Mouse (Mus musculus) adrenal gland (tissue): Measurements from ENCODE around the gene Grk6.

Experiments used
- intact Hi-C: fragments of 180-260 bp; cut with DNase I; formaldehyde crosslinking; loops from one replicate; pipeline ENCODE4 v1.15.1; 2025
- long read RNA-seq, 2 experiments: library from polyadenylated mRNA; unstranded; transcript quantifications; one replicate each; pipeline ENCODE4 v2.0.0; 2020; ENCODE audit warnings: borderline replicate concordance in 1 of 2; ENCODE audit not compliant: insufficient replicate concordance in 1 of 2

The Grk6 gene
- long read RNA-seq, experiment 1, partial matches to known transcripts: 2 of 7 reads
- long read RNA-seq, experiment 1, other reads (novel, unspliced or antisense): 1 of 7 reads
- long read RNA-seq, experiment 2, partial matches to known transcripts: 2 of 7 reads
- long read RNA-seq, experiment 2, other reads (novel, unspliced or antisense): 2 of 7 reads

DNA sequence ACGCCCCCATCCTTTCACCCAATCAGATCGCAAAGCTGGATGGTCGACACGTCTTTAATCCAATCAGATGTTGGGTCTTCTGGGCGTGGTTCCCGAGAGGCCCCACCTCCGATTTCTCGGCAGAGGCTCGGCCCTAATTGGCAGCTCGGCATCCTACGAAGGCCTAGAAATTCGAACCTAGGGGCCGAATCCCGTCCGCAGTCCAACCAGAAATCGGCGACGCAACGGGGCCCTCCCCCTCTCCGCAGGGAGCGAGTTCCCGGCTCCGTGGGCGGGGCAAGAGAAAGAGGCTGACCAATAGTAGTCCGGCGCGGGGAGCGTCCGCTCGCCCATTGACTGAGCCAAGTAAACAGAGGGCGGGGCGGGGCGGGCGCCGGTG is at the start of gene Grk6:
Grk6 (plus strand) TSS at position 136 of the 379 bp plus-strand sequence.
- intact Hi-C loops: no loop called here

DNA sequence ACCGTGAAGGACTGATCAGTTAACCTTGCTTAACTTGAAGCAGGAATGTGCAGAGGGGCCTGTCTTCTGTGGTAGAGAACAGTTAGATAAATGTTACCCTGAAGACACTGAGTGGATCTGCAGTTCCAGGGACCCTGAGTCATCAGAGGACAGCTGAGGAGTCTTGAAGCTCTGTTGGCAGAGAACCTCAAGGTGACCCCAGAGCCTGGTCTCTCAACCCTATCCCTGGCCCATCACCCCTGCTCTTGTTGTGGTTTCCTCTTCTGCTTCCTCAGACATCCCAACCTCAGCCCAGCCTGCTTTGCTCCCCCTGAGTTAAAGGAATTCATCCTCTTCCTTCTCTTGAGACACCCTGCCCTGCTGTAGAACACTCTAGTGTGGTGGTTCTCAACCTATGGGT is 46.8 kb upstream of the Grk6 start, which contains the start of gene Slc34a1:
Slc34a1 (plus strand) TSS at position 100 of the 400 bp plus-strand sequence.
- intact Hi-C loops: no loop called here

DNA sequence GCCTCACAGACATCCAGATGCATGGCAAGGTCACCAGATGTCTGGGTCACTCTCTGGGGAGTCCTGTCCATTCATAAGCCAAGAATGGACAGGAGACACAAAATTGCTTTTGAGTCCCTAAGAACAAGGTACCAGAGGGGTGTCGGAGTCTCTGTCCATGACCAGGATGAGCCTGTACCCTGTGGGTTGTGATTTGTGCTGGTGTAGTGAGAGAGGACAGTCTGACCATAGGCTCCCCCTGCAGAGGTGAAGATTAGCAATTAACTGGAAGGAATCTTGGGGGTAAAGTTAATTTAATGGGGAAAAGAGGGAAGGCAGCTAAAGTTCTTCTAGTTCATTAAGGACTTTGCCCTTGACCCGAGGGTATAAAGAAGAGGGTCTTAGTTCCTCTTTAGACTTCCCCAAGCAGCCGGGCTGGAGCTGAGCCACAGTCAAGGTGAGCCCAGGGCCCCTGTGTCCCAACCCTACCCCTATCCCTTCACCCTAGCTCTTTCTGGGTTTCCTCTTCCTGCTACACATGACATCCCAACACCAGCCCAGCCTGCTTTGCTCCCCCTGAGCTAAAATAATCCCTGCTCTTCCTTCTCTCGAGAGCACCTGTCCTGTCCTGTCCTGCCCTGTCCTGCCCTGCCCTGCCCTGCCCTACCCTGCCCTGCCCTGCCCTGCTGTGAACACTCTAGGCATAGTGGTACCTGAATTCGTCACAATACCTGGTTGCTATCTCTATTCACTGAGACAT is 45.4 kb upstream of the Grk6 start:
- intact Hi-C loops: no loop called here

DNA sequence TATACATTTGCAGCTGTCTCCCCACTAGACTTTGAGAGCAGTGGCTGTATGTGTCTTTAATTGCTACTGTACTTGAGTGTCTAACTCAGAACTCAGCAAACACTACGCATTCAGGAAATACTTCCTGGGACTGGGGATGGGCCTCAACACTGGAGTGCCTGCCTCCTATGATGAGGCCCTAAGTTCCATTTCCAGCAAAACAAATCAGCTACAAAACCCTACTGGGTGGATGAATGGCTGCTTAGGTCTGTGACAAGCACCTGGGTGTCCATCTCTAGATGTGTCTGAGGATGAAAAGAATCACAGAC is 44.9 kb upstream of the Grk6 start:
- intact Hi-C loops: no loop called here

DNA sequence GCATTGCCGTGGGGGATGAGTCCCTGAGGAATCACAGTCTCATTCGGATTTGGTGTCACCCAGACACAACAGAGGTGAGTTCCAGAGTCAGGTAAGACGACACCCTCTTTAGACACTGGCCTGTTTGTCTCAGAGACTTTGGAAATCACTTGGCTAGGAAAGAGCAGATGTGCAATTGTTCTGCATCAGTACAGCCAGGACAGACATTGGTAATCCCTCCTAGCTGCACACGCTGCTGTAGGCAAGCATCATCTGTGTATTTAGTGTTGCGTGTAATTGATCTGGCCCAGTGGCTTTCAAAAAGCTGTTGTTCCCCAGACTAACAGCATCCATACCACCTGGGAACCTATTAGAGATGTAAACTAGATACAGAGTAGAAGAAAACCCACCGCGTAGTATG is 41.6 kb upstream of the Grk6 start:
- intact Hi-C loops: no loop called here

DNA sequence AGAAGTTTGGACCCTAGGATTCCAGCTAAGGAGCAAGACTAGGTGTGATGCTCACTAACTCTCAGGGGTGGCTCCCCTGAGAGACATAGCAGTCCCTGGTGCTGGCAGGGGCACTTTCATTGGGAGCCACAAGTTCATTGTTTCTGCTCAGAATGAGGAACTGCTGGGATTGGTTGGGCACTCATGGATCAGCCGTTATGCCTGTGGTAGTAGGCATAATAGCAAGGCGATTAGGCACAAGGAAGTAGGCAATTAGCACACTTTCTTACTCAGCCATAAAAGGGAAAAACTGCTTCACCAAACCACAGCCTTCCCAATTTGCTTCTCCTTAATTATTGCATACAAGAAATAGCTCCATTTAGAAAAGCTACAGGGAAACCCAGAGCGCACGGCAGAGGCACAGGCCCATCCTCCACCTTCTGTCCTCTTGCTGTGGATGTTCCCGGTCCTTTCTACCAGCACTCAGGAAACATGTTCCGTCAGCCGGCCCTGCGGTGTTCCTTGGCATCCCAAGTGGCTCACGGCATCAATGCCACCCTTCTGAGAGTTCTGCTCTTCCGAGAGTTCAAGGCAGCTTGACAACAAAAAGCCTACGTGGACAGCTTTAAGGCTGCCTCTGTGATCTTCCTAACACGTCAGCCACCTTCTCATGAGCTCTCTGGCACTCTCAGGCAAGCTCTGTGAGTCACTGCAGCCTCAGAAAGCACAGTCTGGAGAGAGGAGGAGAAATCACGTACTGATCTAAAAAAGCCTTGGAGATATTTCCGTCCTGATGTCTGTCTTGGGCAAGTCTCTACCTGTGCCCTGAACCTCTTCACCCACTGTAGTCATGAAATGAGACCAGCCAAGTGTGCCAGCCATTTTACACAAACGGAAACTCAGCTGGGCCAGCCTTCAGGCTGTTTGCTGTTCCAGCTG is 40.7 kb upstream of the Grk6 start:
- intact Hi-C loops: loop anchor here (2.0 kb wide), 1 partner anchor 67 kb away; no protein-coding TSS in a partner anchor

DNA sequence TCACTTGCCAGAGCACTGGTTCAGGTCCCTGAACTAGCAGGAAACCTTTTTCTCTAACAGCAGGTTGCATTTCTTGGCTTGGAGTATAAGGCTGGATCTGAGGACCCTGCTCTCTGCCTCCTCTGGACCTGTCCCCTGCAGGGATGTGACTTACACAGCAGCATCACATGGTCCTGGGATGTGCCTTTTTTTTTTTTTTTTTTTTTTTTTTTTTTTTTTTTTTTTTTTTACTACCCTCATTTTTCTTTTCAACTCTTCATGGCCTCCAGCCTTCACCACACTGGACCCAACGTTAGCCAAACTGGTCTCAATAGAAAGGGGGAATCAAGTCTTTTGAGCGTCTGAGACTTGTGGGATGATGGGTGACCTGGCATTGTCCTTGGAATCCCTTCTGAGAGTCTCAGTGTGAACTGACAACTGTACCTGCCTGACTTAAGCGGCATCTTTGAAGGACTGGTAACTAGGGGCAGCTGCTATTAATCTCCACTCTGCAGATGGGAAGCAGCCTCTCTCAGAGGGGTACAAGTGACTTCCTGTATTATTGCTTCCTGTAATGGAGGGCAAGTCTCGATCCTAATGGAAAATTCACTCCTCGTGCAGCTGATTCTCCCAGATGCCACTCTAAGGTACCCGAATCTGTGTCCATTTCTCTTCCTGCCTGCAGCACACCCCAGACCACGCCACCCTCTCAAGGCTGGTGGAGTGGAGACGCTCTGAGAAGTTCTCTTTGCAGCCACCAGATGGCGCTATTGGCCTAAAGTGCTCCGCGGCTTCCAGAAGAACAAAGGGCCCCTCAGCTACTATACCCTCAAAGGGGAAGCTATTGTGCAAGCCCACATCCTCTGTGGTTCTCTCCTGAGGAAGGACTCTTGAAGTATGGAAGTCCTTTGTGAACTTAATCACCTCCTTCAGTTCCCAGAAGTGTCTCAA is 39.8 kb upstream of the Grk6 start:
- intact Hi-C loops: loop anchor here (2.0 to 5.0 kb wide), 2 partner anchors 66 to 112 kb away; no protein-coding TSS in a partner anchor

DNA sequence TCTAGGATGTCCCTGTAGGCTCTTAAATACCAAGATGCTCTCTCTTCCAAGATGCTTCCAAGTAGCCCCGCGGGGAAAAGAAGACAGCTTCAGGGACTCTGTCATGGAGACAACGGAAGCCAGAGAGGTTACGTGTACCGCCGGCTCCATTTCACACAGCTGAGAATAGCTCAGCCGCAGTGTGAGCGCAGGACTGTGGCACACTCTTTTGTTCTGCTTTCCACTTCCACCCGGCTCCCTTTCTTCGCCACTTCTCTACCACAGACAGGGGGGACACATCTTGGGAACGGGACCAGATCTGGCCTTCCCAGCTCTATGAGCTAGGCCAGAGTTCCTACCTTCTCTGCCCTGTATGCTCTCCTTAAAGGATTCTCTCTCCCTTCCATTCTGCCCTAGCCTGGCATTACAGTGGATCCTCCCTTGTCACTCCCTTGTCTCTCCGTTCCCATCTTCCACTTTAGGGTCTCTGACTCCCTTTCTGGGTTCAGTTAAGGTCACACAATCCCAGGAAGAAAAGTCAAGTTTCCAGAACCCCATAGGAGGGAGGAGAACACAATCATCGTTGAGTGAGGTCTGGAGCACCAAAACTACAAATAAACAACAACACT is 39.0 kb upstream of the Grk6 start:
- intact Hi-C loops: loop anchor here (2.0 to 5.0 kb wide), 2 partner anchors 65 to 111 kb away; no protein-coding TSS in a partner anchor

DNA sequence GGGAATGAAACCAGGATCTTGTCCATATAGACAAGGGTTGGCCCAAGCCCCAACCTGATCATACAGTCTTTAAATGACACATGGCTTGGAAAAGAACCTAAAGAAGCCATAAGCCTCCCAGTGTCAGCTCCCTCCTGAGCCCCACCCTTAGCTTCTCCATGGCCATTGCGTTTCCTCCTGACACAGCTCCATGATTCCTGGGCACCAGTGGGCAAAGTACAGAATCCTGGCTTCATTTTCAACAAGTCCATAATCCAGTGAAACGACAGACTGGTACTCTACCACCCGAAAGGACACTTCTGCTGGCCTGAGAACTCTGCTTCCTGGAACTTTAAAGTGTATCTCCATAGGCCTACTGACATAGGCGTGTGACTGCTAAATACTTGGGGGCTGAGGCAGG is 37.5 kb upstream of the Grk6 start:
- intact Hi-C loops: loop anchor here (5.0 kb wide), 1 partner anchor 110 kb away; no protein-coding TSS in a partner anchor

DNA sequence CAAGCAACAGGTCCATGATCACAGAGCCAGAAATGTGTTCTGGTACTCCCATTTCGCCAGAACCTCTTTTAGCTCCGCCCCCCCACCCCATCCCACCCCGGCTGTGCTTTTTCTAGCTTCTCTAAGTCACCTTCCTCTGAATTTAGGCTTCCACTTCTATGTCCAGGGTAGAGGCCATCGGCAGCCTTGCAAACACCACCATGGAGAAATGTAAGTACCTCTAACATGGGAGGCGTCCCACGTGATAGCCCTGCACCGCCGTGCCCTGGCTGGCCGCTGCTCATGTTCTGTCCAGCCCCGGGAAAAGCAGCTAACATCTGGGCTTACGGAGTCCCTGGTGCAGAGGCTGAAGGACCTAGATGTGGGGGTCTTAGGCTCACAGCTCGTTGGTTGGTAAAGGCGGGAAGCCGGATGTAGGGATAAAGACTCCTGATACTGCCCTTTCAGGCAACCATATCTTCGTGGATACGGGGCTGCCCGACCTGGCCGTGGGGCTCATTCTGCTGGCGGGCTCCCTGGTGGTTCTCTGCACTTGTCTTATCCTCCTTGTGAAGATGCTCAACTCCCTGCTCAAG is 36.2 kb upstream of the Grk6 start:
- intact Hi-C loops: loop anchor here (5.0 kb wide), 1 partner anchor 109 kb away; no protein-coding TSS in a partner anchor

DNA sequence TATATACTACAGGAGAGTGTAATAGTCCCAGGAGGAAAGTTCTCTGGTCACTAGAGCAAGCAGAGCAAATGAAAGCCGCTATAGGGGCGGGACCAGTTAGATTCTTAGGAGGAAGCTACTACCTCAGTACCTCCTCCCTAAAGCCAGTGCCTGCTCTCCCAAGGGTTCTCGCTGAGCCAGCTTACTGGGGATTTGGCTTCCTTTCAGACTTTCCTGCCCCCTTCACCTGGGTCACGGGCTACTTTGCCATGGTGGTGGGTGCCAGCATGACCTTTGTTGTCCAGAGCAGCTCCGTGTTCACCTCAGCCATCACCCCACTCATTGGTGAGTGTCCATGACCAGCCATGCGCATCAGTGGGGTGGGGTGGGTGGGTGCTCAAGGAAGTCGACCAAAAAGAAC is 33.0 kb upstream of the Grk6 start:
- intact Hi-C loops: no loop called here

DNA sequence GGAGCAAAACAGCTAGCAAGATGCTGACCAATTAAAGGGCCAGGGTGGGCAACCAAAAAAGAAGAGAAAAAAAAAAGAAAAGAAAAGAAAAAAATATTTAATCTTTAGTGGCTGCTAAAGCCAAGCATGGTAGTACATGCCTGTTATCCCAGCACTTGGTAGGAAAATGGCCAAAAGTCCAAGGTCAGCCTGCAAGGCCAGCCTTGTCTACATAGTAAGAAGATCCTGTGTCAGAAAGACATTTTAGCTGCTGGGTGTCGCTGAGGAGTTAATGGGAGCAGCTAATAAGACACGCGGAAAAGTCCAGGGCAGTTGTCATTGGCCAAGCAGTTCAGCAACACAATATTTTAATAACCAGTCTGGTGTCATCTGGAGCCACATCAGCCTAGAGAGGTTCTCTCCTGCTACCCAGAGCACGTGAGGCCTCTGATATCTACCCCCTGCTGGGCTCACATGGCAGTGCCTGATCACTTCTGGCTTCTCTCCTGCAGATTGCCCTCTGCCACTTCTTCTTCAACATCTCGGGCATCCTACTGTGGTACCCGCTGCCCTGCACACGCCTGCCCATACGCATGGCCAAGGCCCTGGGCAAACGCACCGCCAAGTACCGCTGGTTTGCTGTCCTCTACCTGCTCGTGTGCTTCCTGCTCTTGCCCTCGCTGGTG is 32.1 kb upstream of the Grk6 start:
- intact Hi-C loops: no loop called here

DNA sequence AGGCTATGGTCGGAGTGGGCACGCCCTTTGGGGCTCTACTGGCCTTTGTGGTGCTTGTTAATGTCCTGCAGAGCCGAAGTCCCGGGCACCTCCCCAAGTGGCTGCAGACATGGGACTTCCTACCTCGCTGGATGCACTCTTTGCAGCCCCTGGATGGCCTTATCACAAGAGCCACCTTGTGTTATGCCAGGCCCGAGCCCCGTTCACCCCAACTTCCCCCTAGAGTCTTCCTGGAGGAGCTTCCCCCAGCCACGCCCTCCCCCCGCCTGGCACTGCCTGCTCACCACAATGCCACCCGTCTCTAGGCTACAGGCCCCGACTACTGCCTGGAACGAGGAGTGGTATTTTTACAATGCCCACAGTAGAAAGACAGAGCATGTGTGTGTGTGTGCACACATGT is 31.5 kb upstream of the Grk6 start:
- intact Hi-C loops: no loop called here

DNA sequence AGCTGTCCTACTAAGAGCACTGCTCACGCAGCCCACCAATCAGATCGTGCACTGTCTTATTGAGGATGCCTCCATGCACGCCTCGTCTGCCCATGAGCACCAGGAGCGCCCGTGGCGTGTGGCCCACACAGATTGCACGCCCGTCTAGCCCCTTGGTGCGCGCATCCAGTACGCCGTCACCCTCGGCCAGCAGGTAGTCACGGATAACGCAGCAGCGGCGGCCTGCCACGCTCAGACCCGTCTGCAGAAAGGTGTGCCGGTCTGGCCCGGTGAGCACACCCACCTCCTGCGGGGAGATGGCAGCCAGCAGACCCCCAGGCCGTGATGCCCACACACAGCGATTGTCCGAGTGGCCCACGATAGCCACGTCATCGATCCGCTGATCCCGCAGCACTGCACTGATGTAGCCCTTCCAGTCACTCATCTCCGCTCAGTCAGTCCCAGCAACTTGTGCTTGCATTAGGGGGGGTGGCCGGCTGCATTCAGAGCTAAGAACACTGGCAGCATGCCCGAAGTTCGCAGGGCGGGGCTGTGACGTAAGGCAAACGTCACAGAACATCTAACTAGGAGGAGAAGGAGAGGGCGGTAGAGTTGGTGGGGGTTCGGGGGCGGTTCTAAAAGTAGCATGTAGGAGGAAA is 30.0 kb upstream of the Grk6 start, which contains the start of gene Pfn3:
Pfn3 (minus strand) TSS at position 490 of the 638 bp plus-strand sequence.
- intact Hi-C loops: no loop called here

DNA sequence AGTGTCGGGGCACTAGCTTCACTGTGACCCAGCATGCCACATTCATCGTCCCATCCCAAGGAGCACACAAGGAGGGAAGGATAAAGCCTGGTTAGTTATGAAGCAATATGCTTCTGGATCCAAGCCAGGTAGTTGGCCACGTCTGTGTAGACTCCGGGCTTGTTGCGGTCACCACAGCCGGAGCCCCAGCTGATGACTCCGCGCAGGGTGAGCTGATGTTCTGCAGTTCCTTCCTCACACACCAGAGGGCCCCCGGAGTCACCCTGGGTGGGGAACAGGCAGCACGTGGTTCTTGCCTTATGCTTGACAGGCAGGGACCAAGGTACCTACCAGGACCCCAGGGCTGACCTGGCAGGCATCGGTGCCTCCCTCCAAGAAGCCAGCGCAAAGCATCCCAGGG is 26.9 kb upstream of the Grk6 start:
- intact Hi-C loops: no loop called here

DNA sequence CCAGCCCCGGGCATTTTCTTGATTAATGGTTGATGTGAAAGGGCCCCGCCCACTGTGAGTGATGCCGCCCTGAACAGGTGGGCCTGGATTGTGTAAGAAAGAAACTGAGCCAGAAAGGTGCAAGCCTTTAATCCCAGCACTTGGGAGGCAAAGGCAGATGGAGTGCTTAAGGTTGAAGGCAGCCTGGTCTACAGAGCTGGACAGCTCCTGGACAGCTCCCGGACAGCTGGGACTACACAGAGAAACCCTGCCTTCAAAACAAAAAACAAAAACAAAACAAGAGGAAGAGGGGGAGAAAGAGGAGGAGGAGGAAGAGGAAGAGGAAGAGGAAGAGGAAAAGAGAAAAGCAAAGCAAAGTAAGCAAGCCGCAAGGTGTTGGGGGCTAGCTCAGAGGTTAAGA is 25.7 kb upstream of the Grk6 start:
- intact Hi-C loops: no loop called here

DNA sequence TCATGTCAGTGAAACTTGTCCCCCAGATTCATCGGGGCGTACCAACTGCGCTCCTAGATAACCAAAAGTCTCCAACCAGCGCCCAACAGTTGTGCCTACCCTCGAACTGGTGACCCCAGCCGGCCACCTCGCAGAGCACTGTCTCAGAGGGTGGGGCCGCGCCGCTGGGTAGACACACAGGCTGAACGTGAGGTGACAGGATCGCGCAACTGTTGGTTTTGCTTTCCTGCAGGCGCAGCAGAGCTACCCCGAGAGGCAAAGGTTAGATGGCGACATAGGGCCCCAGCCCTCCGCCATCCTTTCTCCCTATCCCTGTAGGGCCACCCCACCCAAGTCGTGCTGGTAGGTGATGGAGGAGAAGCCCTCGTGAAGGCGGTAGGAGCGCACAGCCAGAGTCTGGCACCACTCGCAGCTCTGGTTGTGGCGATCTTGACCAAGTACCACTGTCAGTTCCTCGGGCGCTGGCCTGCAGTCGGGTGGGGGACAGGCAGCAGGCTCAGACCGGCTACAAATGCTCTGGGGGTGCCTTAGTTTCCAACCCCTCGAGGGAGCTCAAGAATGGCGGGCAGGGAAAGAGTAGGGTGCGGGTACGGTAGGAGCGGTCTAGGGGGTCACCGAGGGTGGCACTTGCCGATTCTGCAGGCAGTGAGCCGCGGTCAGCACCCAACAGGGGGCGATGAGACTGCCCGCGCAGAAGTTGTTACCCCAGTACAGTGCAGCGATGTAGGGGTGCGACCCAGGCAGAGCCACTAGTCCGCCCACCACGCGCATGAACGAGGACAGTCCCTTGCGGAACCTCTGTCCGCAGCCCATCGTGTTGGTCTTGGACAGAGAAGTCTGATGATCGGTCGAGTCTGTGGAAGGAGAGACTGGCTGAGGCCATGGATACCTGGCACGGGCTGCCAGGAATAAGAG is 24.6 kb upstream of the Grk6 start:
- intact Hi-C loops: loop anchor here (2.0 kb wide), 1 partner anchor 51 kb away; no protein-coding TSS in a partner anchor
